Mouse (Mus musculus) cerebellum, postnatal 10 days (tissue): Measurements from ENCODE around the gene Olfr183.
"Not testable (repeated sequence)": the region's sequence is repeated elsewhere in the genome, so short reads cannot be mapped to it uniquely, and the experiment has no call there.

Source experiments
- DNase-seq, 2 experiments: peaks; one replicate each; pipeline ENCODE4 v3.0.0; 2021; ENCODE audit warnings: mixed read lengths in 2 of 2

The Olfr183 gene

GRCm38 (mm10) chr16:58995057-58995456 is at the start of gene Olfr183:
Gene Olfr183 (plus strand): TSS chr16:58995357.
- DNase-seq, result no peak

GRCm38 (mm10) chr16:59007146-59007545 is 12.0 kb downstream of the Olfr183 start:
- no peak for DNase-seq

GRCm38 (mm10) chr16:59013357-59014018 is 18.3 kb downstream of the Olfr183 start:
- DNase-seq, result no peak

GRCm38 (mm10) chr16:59030191-59030590 is 35.0 kb downstream of the Olfr183 start, which contains the start of gene Olfr186:
Gene Olfr186 (minus strand): TSS chr16:59030291.
- no peak for DNase-seq

GRCm38 (mm10) chr16:59039710-59040109 is 44.6 kb downstream of the Olfr183 start, which contains the start of gene Olfr187:
Gene Olfr187 (minus strand): TSS chr16:59039767.
- no peak for DNase-seq

GRCm38 (mm10) chr16:59045835-59046234 is 50.7 kb downstream of the Olfr183 start:
- DNase-seq, result no peak

GRCm38 (mm10) chr16:59047579-59047978 is 52.4 kb downstream of the Olfr183 start:
- DNase-seq, result no peak

- DNase-seq, result no peak
Observed at GRCm38 (mm10) chr16:59048860-59049259, 53.7 kb downstream of the Olfr183 start.

- DNase-seq, result not testable (repeated sequence)
Observed at GRCm38 (mm10) chr16:59049286-59049685, 54.1 kb downstream of the Olfr183 start.
